Mouse (Mus musculus) brain, adult 2 months (tissue): ENCODE measurements around the gene Asic5.
A peak's percentile ranks its signal among the peaks of the same experiment; 100 is the strongest.

ENCODE experiments used
- DNase-seq: peaks from one replicate; pipeline ENCODE4 v3.0.0; 2011; ENCODE audit warnings: low read depth, low spot score

The Asic5 gene

DNA sequence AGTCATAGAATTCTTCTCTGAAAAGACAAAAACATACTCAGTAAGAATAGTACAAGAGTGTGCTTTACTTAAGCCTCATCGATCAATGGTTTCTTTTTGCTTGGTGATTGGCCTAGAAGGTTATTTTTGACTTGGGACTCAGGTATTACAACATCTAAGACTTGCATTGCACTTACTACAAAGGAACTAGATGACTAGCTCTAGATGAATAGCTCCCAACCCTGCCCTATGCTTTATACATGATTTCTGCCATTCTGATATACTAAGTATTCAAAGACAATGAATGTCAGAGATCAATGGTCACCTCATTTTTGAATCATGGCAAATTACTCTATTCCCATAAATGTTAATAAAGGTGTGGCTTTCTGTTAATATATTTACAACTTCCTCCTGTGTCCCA, 24.9 kb downstream of the Asic5 start:
- DNase-seq: no peak

DNA sequence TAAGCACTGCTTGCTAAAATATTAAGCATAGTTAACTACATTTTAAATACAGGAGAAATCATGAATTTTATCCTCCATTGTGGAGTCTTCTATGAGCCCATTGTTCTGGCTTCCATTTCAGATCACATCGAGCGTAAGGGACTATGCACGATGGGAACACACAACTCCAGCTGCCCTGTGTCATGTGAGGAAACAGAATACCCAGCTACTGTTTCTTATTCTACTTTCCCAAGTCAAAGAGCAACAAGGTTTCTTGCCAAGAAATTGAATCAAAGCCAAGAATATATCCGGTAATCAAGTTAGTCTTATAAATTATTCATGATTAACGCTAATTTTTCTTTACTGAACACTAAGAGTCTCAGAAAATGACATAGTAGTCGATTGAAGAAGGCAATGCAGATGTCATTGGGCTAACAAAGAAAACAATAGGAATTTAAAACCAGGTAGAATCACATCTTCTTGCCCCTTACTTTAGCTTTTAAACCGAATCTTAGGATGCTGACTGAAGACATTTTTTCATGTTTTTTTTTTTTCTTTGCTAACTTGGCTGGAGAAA, 32.1 kb downstream of the Asic5 start:
- DNase-seq: no peak

DNA sequence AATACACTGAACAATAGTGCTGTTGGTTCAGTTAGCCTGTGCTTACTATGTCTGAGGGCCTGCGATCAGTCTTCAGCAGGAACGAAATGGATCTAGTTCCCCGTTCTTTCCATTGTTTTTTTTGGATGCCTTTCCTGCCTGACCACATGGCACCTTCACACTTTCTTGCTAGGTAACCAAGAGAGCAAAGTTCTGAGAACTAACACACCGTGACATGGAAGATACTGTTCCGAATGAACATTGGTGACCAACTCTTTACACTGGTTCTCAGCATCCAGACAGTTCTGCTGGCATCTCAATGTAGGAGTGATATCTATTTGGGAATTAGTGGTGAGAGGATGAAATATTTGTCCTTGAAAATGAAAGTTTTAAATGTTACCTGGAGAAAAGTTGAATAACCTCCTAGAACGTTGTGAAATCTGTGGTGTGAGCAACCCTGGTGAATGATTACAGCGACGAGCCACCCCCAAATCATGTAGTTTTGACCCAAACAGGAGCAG, 40.4 kb downstream of the Asic5 start:
- DNase-seq: no peak

DNA sequence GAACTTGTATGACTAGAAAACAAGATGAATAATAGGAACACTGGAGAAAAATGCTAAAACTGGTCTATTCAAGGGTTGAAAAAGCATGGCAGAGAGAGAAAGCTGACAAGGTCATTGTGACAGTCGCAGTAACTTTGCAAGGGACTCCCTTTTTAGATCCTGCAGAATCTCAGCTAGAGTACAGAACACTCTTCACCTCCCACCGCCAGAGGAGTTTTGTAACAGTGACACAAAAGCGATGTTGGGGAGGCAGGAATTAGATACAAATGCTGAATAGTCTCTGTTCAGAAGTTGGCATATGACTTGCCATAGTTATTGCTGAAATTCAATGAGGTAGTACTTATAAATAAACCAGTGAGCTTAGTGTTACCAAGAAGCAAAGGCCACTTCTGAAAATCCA, 41.0 kb downstream of the Asic5 start:
- DNase-seq: peak; percentile 60

DNA sequence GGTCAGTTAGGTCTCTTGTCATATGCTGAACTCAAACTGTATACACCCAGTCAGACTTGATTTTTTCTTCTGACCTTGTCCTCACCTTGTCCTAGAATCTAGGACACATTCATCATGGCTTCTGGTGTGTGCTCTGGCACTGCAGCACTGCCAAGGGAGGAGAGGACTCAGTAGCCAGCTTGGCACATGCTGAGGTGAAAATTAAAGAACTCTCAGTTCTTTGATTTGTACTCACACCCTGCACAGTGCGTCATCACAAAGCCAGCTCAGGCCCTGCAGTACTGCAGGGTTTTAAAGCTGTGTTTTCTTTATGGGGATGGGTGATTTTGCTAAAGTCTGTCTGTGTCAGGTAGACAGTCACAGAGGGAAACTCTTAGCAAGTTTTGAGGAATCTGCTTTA, 45.2 kb downstream of the Asic5 start:
- DNase-seq: peak; percentile 74

DNA sequence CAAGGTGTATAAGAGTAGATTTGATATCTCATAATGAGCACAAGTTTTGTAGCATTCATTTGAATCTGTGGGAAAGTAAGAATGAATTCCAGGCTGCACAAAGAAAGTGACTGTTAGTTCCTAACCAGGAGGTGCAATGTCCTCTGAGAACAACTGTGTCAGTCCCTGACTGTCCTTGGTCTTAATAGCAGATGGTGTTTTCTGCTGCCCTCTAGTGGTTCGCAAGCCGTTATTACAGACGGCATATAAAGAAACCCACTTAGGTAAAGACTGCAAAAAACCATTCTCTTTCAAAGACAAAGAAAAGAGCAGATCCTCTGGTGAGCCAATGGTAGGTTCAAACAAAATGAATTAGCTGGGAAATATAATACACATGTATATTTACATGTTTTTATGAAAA, 47.1 kb downstream of the Asic5 start:
- DNase-seq: peak; percentile 89

DNA sequence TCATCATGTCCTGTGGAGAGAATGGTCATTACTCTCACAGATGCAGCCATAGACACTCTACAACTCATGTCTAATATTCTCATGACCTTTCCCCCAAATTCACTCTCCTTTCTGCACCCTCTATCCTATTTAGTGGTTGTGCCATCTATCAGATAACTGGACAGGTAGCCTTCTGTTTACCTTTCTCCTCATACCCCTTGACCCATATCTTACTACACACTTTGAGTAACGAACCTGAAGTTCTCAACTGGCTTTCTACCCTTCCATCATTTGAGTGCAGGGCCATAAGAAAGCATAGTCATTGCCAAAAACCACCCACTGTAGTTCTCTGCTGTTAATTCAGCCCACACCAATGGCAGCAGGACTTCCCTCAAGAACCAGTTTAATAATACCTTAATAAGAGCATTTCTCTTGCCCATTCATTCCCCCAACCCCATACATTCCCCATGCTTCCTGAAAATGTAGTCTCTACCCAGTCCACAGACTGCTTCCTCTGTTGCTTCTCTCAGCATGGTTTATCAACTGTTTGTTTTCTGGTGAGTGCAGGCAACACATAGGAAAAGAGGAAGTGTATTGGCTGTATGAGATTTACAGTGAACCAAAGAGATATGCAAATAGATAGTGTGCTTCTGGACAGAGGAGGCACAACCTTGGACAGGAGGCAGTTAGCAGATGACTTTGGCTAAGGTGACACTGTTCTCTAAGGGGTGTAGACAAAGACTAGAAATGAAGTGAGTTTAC, 48.1 kb downstream of the Asic5 start:
- DNase-seq: no peak

DNA sequence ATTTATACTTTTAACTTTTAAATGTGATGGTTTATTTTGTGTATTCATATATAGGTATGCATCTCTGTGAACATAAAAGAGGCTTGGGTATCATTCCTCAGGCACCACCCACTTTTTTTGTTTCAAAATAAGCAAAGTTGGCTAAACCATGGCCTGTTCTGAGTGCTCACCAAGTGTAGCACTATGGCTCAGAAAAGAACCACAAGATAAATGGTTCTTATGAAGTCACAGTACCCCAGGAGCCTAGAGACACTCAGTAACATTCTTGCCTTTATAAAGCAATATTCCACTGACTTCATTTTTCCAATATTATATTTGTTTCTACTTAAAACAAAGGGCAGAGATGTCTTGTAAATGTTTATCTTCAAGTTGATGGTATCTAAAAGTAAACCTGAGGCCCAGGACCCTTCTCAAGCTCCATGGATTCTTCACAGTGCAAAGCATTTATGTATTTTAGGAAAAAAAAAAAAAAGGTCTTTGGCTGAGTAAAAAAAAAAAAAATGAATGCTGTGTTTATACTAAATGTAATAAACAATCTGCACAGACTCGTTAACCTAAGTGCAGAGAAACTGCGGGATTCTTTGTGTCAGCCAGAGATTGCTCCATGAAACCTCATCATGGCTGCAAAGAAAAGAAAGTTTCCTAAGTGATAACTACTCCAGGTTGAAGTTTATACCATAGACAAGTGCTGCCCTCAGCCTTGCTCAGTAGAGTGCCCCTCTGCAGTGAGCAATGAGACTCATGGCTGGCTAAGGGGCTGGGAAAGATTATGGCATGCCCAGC, 54.4 kb downstream of the Asic5 start:
- no peak for DNase-seq

DNA sequence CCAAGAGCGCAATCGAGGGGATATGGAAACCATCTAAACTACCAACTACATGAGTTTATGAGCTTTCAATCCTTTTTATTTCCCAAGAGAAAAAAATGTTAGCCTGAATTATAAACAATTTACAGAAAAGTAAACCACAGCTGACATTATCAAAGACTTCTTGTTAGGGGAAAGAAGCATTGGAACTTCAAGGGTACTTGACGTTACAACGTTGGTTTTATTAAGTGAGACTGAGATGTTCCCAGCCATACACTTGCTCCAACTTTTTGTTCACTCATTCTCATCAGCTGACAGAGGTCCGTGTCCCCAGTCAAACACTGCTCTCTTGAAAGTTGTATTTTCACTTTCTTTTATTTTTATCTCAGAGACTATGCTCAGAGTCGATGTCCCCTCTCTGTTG, 61.6 kb downstream of the Asic5 start:
- DNase-seq: no peak

DNA sequence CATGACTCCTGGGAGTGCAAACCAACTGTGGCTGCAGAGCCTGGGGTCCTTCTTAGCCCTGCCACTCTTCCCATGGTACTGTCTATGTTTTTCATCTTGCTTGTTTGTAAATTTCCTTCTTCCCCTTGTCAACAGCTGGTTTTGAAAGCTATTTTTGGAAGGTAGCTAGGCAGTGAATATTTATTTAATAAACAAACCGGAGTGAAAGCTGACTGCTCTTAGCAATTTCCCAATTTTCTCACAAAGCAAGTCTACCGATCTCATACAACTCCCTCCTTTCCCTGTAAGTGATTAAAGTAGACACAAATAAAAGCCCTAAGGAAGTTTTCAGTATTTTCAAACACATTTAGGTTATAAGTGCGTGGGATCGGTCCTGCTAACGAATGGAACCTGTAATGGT, 62.8 kb downstream of the Asic5 start:
- no peak for DNase-seq

DNA sequence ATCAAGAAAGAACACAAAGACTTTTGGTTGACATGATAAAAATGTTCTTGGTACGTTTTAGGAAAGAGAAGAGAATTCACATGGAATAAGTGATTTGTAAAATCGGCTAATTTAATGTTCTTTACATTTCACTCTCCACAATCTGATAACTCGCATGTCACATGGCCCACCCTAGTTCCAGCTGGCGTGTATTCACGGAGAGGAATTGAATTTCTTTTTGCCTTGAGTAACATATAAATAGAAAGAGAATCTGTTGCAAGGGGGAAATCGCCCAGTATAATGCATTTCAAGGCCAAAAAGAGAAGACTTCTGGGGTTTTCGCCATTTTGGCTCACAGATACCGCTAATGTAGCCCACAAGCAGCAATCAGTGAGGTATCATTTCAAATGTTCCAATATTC, 64.0 kb downstream of the Asic5 start:
- peak; percentile 54 for DNase-seq

DNA sequence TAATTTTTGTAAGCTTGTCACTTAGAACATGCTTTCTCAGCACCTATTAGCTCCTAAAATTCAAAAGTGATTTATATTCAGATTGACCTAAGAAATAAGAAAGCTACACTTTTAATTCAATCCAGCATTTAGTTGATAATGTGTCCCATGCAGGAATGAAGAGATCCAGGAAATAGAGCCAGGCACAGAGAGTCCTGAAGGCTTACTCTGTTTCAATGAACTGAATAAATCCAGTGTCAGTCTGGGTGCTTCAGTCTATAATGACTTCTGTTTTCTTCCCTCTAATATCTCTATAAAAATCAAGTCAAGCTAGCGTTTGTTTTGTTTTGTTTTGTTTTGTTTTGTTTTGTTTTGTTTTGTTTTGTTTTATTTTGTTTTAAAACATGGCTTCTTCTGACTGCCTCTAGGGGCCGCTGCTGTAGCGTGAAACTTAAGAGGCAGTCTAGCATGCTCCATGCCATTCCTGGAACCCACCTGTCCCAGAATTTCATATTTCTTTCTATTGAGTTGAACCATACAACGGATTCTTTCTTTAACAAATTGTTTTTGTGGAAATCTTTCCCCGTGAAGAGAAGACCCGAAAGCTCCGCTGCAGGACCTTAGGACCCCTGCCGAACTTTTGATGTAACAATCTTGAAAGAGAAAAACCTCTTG, 65.1 kb downstream of the Asic5 start:
- peak; percentile 86 for DNase-seq

DNA sequence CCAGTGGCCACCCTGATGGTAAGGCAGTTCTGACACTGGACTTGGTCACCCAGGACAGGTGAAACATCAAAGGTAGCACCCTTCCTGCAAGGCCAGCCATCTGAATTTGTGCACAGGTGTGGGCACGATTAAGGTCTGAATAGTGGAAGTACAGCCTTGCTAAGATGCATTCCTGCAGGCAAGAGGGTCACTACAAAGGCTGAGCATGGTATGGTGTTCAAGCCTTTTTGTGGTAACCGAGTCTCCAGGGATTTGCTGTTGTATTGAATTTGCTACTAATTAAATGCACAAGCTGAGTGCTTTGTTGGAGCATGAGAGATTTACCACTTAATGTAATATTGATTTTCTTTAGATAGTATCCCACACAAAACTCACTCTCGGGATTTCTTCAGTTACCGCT, 66.0 kb downstream of the Asic5 start:
- DNase-seq: no peak

DNA sequence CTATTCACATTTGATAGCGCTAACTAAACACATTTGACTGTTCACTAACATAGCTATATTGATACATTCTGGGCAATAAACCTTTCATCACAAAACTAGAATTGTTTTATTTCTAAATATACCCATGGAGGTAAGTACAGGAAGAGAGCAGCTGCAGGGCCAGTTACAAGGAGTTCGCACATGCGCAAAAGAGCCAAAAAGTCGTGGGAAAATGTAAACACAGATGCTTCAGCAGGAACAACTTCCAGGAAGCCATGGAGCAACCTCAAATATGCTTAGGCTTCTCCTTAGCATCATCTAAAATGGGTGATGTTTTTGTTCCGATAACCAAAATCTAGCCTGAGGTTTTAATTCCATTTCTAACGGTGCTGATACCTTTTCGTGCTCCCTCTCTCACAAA, 66.6 kb downstream of the Asic5 start:
- DNase-seq: peak; percentile 50

DNA sequence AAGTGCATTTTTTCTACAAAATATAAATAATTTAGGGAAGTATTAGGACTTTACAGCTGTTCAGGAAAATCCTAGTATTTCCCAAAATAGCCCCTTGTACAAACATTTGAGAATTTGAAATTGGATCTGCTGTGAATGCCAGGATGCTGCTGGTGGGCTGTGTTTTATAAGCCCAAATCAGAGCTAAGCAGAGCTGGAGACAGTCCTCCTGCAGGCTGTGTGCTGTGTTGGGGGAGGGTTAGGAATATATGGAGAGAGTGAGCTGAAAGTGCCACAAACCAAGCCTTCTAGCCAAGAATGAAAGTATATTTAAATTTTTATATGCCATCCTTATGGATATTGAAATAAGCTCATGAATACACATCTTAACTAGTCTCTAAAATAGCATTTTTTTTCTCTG, 69.4 kb downstream of the Asic5 start:
- DNase-seq: no peak

DNA sequence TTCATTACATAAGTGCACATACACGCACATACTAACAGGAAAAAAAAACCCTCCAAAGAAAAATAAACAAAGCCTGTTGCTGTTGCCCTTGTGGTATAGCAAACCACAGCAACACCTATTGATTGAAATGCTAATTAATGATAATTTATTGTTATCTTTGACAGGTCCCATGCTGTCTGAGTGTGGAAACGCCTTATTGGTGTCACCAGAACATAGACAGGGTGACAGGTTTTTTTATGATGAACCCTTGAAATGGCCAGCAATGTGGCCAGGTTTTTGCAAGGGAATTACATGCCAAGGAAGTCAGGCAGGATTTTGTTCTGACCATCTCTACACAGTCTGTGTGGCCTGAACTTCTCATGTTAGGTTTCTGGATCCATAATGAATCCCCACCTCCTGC, 69.9 kb downstream of the Asic5 start:
- no peak for DNase-seq

DNA sequence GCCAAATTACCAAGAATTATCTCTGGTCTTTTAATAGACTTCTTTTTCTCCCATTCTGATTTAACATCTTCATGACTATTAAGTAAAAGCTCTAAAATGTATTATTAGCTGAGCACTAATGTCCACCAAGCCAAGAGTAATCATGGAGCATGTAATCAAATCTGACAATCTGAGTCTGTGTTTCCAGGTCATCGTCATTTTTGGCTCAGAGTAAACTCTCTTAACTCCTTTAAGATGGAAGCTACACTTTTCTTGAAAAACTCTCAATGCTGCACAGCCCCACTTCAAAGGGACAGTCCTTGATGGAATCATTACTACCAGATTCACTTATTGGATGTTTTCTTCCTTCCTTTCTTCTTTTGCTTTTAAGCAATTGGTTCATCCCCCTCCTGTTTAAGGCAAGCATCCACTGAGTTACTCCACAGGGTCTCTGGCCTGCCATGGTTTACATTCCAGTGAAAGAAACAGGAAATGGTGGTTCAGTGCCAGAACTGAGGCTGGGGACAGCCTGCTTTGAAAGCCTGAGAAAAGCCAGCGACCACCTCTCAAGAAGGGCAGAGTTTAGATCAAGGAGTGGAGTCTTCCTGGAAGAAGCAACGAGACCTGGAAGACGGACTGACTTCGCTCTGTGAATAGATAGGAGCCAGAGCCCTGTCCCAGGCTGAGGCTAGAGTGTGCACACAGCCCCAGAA, 72.3 kb downstream of the Asic5 start:
- no peak for DNase-seq

DNA sequence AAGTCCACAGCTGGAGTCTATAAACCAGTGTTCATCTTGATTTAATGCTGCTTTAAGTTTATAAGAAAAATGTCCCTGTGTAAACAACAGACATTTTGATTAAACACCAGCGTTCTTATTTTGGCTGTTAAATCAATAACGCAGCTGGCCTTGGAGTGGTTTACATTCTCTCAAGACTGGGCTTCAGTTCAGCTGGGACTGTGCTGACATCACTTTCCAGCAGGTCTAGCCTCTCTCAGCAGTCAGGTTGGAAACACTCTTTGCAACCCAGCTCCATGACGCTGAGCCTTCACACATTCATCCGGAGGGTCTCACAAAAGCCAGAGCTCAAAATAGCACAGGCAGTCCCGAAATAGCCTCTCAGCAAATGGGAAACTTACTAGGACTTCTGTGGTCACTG, 75.1 kb downstream of the Asic5 start:
- DNase-seq: peak; percentile 14

DNA sequence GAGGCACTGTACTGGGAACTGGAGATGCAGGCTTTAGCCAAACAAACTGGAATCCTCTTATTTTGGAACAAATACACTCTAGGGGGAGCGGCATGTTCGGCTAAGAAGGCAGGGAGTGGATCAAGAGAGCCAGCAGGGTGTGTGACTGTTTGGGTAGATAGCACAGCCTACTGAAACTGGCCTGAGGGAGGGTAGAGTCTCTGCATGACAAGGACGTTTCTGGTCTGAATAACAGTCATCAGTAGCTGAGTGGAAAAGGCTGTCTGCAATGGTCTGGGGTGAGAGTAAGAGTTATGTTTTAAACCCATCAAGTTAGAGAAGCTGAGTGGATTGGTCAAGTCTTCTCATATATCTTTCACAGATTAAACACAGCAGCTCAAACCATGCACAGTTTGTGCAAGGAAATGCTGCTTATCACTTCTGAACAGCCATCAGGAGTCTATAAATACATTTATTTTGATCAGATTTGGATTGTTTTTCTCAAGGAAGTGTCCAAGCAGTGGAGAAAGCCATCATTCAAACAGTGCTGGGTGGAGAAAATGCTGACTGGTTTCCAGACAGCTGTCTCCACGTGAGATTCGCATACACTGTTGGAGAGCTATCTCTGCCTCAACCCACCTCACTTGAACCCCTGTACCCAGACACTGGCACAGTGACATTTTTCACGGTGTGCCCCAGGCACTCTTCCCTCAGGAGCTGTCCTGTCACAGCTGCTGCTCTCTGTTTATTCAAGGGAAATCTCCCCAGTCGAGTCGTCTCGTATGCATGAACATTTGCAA, 79.5 kb downstream of the Asic5 start:
- DNase-seq: peak; percentile 40

DNA sequence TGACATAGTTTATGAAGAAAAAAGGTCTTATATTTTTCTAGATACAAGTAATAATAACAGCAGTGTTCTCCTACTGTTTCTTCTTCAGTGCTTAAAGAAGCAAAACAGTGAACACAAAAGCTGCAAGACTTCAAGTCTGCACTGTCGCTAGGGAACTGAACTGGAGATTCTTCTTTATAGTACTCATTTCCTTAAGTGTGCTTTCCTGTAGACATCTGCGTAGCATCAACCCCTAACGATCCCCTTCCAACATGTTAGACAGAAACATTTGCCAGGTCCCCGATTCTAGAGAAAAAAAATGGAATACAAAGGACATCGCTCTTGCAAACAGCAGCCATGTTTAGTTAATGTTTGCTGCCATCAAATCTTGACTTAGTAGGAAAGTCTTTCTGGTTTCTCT, 85.7 kb downstream of the Asic5 start:
- no peak for DNase-seq
